Mouse (Mus musculus) spleen, postnatal 0 days (tissue): ENCODE measurements around the gene BC035947. TPM values are rescaled to one million over a fixed set of nuclear protein-coding genes. Genes with fewer than 3 reads are reported as not detected.

Experiments used
- polyA plus RNA-seq: library from polyadenylated mRNA; unstranded; fragments of >200 nt; fragmentation: Nextera tagmentation; extraction: Ambion mirVana; gene quantifications from 2 replicates; pipeline ENCODE4 v1.2.1, GENCODE M21; 2015

The BC035947 gene
- polyA plus RNA-seq = not detected in 2 replicates

DNA sequence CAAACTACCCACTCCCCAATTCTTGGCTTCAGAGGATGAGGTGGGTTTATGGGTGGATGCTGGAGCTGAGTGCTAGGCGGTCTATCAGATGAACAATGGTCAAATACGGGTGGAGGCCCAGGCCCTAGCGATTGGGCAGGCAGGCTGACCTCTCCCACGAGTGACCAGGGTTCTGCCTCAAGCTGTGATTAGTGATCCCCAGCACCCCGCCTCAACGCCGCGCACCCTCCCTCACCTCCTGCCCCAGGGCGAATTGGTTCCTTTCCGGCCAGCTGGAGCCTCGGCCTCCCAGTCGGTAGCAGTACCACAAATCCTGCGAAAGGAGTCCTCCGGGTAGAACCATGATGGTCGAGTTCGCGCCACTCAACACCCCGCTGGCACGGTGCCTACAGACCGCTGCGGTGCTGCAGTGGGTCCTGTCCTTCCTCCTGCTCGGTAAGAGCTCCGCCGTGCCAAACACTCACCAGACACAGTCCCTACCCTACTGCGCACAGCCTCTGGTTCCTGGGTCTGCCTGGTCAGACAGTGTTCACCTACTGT is at the start of gene BC035947:
Gene BC035947 (minus strand): TSS at position 538 of the 540 bp plus-strand sequence.

DNA sequence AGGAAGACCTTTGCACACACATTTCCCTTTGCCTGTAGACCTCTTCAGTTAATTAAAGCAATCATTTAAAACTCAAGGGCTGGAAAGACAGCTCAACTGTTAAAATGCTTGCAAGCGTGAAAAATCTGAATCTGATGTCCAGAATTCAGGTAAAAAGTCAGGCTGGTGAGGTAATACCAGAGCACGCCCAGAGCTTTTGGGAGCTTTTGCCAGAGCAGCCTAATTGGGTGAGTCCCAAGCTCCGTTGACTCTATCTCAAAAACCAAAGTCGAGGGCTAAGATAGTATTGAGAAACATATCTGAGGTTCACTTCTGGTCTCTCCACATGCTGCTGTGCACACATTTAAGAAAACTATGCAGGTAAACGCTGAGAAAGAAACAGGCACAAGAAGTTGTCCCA is 1.1 kb downstream of the BC035947 start, which contains the start of gene Mogat1:
Gene Mogat1 (plus strand): TSS at position 130 of the 400 bp plus-strand sequence.

DNA sequence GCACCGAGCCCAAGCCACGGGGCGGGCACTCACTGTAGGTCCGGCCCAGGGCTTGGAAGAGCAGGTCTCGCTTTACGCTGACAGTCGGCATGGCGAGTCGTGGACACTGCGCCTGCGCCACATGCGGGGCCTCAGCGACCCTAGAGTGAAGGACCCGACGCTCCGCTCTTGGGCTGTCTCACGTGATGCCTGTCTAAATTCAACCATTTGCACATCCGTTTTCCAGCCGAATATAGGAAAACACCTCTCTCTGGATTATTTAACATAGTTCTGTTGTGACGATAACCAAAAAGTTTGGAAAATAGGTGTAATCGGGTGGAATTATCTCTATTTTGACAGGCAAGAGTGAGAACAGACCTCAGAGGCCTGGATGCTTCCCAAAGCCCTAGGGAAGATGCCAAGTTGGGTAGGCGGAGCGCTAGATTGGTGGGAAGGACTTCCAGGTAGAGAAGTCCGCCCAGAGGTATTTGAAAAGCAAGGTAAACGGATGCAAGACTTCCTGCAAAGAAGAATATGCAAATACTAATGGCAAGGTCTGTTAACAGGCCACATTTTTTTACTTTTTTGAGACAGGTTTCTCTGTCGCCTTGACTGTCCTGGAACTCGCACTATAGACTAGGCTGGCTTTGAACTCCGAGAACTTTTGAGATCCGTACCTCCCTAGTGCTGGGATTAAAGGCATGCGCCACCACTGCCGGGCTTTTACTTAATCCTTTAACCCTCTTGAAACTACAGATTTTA is 23.0 kb downstream of the BC035947 start, which contains the start of gene Farsb:
Gene Farsb (minus strand): TSS at position 146 of the 741 bp plus-strand sequence.

Other genes starting within 250 kb of the BC035947 start
- 0.19 and 0.25 TPM in 2 replicates for gene Sgpp2, start 201.8 kb downstream of the BC035947 start, polyA plus RNA-seq
- gene Farsb, start 23.3 kb downstream of the BC035947 start, polyA plus RNA-seq = 70.6 and 78.2 TPM in 2 replicates
- not detected in 2 replicates for gene Mogat1, start 1.2 kb downstream of the BC035947 start, polyA plus RNA-seq
- 8.6 and 8.9 TPM in 2 replicates for gene Acsl3, start 145.7 kb upstream of the BC035947 start, polyA plus RNA-seq
- gene Utp14b, start 145.9 kb upstream of the BC035947 start, polyA plus RNA-seq = 0.46 and 0.64 TPM in 2 replicates